Mouse (Mus musculus) bone marrow macrophage, adult 2 months (primary cell): Measurements from ENCODE around the gene BB287469.
"Not testable (repeated sequence)": the region's sequence is repeated elsewhere in the genome, so short reads cannot be mapped to it uniquely, and the experiment has no call there.

Source experiments
- CTCF ChIP-seq: IDR thresholded peaks from 2 replicates; pipeline ENCODE4 v1.5.1; 2012; ENCODE audit warnings: low read depth, mild to moderate bottlenecking, low read length, moderate library complexity
- POLR2A ChIP-seq: IDR thresholded peaks from 2 replicates; pipeline ENCODE4 v1.6.1; 2012; ENCODE audit warnings: mild to moderate bottlenecking, low read depth, low read length, borderline replicate concordance

DNA sequence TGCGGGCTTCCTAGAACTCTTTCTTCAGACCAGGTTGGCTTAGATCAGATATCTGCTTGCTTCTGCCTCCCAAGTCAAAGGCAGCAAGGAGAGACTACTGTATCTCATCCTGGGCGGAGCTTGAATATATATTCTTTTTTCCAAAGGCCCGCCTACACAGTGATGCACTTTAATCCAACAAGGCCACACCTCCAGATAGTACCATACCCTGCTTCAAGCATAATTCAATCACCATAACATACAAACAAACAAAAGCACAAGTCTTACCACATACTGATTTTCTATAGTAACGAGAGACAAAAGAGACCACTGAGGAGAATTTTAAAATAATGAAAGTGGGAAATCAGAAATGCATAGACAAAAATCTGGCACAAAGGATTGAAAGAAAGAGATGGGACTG, 40.7 kb upstream of the BB287469 start, which contains the start of gene Gm21319:
- TF ChIP-seq POLR2A, CTCF: not testable (repeated sequence)
